Mouse (Mus musculus) adipocyte (in vitro differentiated cells): ENCODE results near the gene Ablim1.

Source experiments
- DNase-seq: peaks from one replicate; pipeline ENCODE4 v3.0.0-alpha.2; 2016; ENCODE audit warnings: low spot score

The Ablim1 gene

GRCm38 (mm10) chr19:57314346-57315012 is at the start of gene Ablim1:
Ablim1 (minus strand) TSS chr19:57314919.
- no peak for DNase-seq

GRCm38 (mm10) chr19:57363538-57363937 is 48.8 kb upstream of the Ablim1 start:
- no peak for DNase-seq

GRCm38 (mm10) chr19:57363076-57363475 is 48.4 kb upstream of the Ablim1 start:
- DNase-seq, result no peak

GRCm38 (mm10) chr19:57362586-57362985 is 47.9 kb upstream of the Ablim1 start:
- DNase-seq, result peak; percentile 22

GRCm38 (mm10) chr19:57361939-57362307 is 47.2 kb upstream of the Ablim1 start:
- DNase-seq, result peak; percentile 39

GRCm38 (mm10) chr19:57361131-57361938 is 46.6 kb upstream of the Ablim1 start:
- peak; percentile 57 for DNase-seq

- peak; percentile 98 for DNase-seq
These were observed 45.8 kb upstream of the Ablim1 start, which contains the start of gene Fam160b1 for GRCm38 (mm10) chr19:57360341-57361130. Fam160b1 (plus strand) TSS chr19:57360680.

- peak; percentile 58 for DNase-seq
These were observed 45.1 kb upstream of the Ablim1 start for GRCm38 (mm10) chr19:57359701-57360326.

- DNase-seq, result no peak
These were observed 44.3 kb upstream of the Ablim1 start for GRCm38 (mm10) chr19:57358836-57359598.

GRCm38 (mm10) chr19:57358322-57358721 is 43.6 kb upstream of the Ablim1 start:
- peak; percentile 37 for DNase-seq

- no peak for DNase-seq
These were observed 43.1 kb upstream of the Ablim1 start for GRCm38 (mm10) chr19:57357811-57358210.

GRCm38 (mm10) chr19:57357244-57357643 is 42.5 kb upstream of the Ablim1 start:
- no peak for DNase-seq

- no peak for DNase-seq
These were observed 41.6 kb upstream of the Ablim1 start for GRCm38 (mm10) chr19:57356273-57356672.

GRCm38 (mm10) chr19:57355451-57356251 is 40.9 kb upstream of the Ablim1 start:
- DNase-seq, result no peak

GRCm38 (mm10) chr19:57354715-57355114 is 40.0 kb upstream of the Ablim1 start:
- no peak for DNase-seq

GRCm38 (mm10) chr19:57354050-57354449 is 39.3 kb upstream of the Ablim1 start:
- no peak for DNase-seq

- no peak for DNase-seq
These were observed 38.5 kb upstream of the Ablim1 start for GRCm38 (mm10) chr19:57353228-57353627.

- no peak for DNase-seq
These were observed 37.7 kb upstream of the Ablim1 start for GRCm38 (mm10) chr19:57352337-57352935.

GRCm38 (mm10) chr19:57349096-57349495 is 34.4 kb upstream of the Ablim1 start:
- no peak for DNase-seq

- no peak for DNase-seq
These were observed 30.0 kb upstream of the Ablim1 start for GRCm38 (mm10) chr19:57344678-57345077.
